Mouse (Mus musculus) olfactory bulb, adult 2 months (tissue): Measurements from ENCODE around the gene Ntrk3.

ENCODE experiments used
- CTCF ChIP-seq: fragments of 200-500 bp; IDR thresholded peaks from 2 replicates; pipeline ENCODE4 v1.5.1; 2012; ENCODE audit warnings: low read depth, mild to moderate bottlenecking, low read length, moderate library complexity; ENCODE audit not compliant: insufficient read depth
- POLR2A ChIP-seq: fragments of 200-500 bp; IDR thresholded peaks from 2 replicates; pipeline ENCODE4 v1.6.1; 2012; ENCODE audit warnings: mild to moderate bottlenecking, low read depth, low read length, moderate library complexity; ENCODE audit not compliant: insufficient read depth

DNA sequence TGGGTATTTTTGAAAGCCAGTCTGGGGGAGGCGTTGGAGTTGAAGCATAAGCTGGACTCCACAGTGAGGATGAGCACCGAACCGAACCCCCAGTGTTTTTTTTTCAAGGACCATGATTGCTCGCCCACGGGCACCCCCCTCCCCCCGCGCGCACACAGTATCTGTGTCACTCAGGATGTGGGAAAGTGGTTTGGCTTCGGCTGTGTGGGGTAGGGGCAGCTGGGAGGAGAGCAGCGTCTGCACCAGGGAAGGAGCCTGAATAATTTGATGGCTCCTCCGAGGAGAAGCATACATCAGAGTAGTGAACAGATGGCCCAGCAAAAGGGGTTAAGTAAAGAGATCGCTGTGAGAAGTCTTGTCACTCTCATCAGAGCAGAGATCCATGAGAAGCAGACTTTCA is 139.7 kb downstream of the Ntrk3 start:
- TF ChIP-seq POLR2A (no peak), CTCF (no peak)
